Mouse (Mus musculus): ENCODE results near the gene Sval3. TPM values are rescaled to one million over a fixed set of nuclear protein-coding genes. Genes with fewer than 3 reads are reported as not detected.

Sval3 gene
- total RNA-seq (2014; rRNA removed; ENCODE audit: low replicate concordance) (not detected in 2 replicates), polyA plus RNA-seq (2015; fragmentation: Nextera tagmentation; extraction: Ambion mirVana) (not detected in 2 replicates)

DNA sequence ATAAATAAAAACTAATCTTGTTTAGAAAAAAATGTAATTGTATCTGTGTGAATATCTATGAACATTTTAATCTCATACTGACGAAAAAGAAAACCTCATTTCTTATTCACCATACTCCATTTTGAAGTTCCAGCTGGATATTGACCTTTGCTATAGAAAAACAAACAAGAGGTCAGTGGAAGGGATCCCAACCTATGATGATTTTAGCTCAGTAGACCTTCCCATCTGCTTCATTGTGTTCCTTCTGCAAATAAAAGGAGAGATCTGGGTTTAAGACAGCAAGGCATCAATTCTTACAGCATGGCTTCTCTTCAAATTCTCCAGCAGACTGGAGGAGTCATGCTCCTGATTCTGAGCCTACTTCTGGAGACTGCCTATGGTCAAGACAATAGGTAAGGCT, at the start of gene Sval3:
Gene Sval3, plus strand, starts transcription at position 301 of the 400 bp plus-strand sequence.
- Histone ChIP-seq H3K4me2 (ENCODE audit: low read depth, low read length) (no peak within 1 kb of the TSS), H3K9me3 (replicated peaks; ENCODE audit: control insufficient read depth, low read length) (no peaks in the 10 kb centered on the region), H3K4me1 (ENCODE audit: control insufficient read depth, insufficient read depth) (no peaks in the 10 kb centered on the region), H3K9ac (replicated peaks; ENCODE audit: low read depth, low read length) (no peak within 1 kb of the TSS), H3K27ac (ENCODE audit: low read depth) (no peak within 1 kb of the TSS), H3K27me3 (ENCODE audit: control insufficient read depth, insufficient read depth, low read length) (no peaks in the 10 kb centered on the region), H3K36me3 (replicated peaks; ENCODE audit: control insufficient read depth, insufficient read depth, low read length) (no peaks in the 10 kb centered on the region), H3K4me3 (ENCODE audit: low read depth, low read length) (no peak within 1 kb of the TSS)
- no peak for ATAC-seq (ENCODE audit: insufficient read depth, low read depth)
- WGBS: 53% methylated on average over 1 of the region's 1 CpGs
- DNase-seq (ENCODE audit: low spot score): no peak
- TF ChIP-seq CTCF (IDR thresholded peaks at IDR 0.05; ENCODE audit: low read depth): no peak
- no peak for TF ChIP-seq EP300 (IDR thresholded peaks at IDR 0.05; ENCODE audit: low read depth)

DNA sequence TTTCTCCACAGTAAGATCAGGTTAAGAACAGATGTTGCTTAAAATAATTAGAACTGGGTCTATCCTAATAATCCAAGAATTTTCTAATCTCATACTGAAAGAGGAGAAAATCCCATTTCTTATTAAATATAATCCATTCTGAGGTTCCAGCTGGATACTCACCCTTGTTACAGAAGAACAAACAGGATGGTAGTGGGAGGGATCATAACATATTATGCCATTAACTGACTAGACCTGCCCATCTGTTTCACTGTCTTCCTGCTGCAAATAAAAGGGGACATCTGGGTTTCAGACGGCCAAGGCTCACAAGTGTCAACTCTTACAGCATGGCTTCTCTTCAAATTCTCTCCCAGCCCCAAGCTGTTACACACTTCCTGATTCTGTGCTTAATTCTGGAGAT, 16.6 kb upstream of the Sval3 start, which contains the start of gene Sval1:
Gene Sval1, plus strand, starts transcription at position 301 of the 400 bp plus-strand sequence.
- Histone ChIP-seq H3K9ac (replicated peaks; ENCODE audit: low read depth, low read length) (no peak within 1 kb of the TSS), H3K4me2 (ENCODE audit: low read depth, low read length) (no peak within 1 kb of the TSS), H3K4me1 (ENCODE audit: control insufficient read depth, insufficient read depth) (no peaks in the 10 kb centered on the region), H3K4me3 (ENCODE audit: low read depth, low read length) (no peak within 1 kb of the TSS), H3K27ac (ENCODE audit: low read depth) (no peak within 1 kb of the TSS), H3K9me3 (replicated peaks; ENCODE audit: control insufficient read depth, low read length) (no peaks in the 10 kb centered on the region), H3K27me3 (ENCODE audit: control insufficient read depth, insufficient read depth, low read length) (no peaks in the 10 kb centered on the region), H3K36me3 (replicated peaks; ENCODE audit: control insufficient read depth, insufficient read depth, low read length) (no peaks in the 10 kb centered on the region)
- ATAC-seq (ENCODE audit: insufficient read depth, low read depth) (no peak), DNase-seq (ENCODE audit: low spot score) (no peak)
- TF ChIP-seq CTCF (IDR thresholded peaks at IDR 0.05; ENCODE audit: low read depth): no peak
- no peak for TF ChIP-seq EP300 (IDR thresholded peaks at IDR 0.05; ENCODE audit: low read depth)
- WGBS: 42% methylated on average over 1 of the region's 1 CpGs

Other genes with a start within 250 kb of the Sval3 start
- gene Olfr459, start 193.0 kb upstream of the Sval3 start, total RNA-seq (2014; rRNA removed; ENCODE audit: low replicate concordance): not detected in 2 replicates
- gene Olfr459, start 193.0 kb upstream of the Sval3 start, polyA plus RNA-seq (2015; fragmentation: Nextera tagmentation; extraction: Ambion mirVana): not detected in 2 replicates
- gene Pip, start 120.6 kb upstream of the Sval3 start, total RNA-seq (2014; rRNA removed; ENCODE audit: low replicate concordance): not detected in 2 replicates
- gene Pip, start 120.6 kb upstream of the Sval3 start, polyA plus RNA-seq (2015; fragmentation: Nextera tagmentation; extraction: Ambion mirVana): not detected in 2 replicates
- not detected in 2 replicates for gene Sval2, start 115.2 kb upstream of the Sval3 start, total RNA-seq (2014; rRNA removed; ENCODE audit: low replicate concordance)
- not detected in 2 replicates for gene Sval2, start 115.2 kb upstream of the Sval3 start, polyA plus RNA-seq (2015; fragmentation: Nextera tagmentation; extraction: Ambion mirVana)
- not detected in 2 replicates for gene Sval1, start 16.5 kb upstream of the Sval3 start, total RNA-seq (2014; rRNA removed; ENCODE audit: low replicate concordance)
- gene Sval1, start 16.5 kb upstream of the Sval3 start, polyA plus RNA-seq (2015; fragmentation: Nextera tagmentation; extraction: Ambion mirVana): not detected in 2 replicates
- gene Sva, start 70.3 kb downstream of the Sval3 start, total RNA-seq (2014; rRNA removed; ENCODE audit: low replicate concordance): not detected in 2 replicates
- gene Sva, start 70.3 kb downstream of the Sval3 start, polyA plus RNA-seq (2015; fragmentation: Nextera tagmentation; extraction: Ambion mirVana): not detected in 2 replicates
- not detected in 2 replicates for gene Tas2r139, start 172.8 kb downstream of the Sval3 start, total RNA-seq (2014; rRNA removed; ENCODE audit: low replicate concordance)
- not detected in 2 replicates for gene Tas2r139, start 172.8 kb downstream of the Sval3 start, polyA plus RNA-seq (2015; fragmentation: Nextera tagmentation; extraction: Ambion mirVana)
- not detected in 2 replicates for gene Tas2r144, start 247.2 kb downstream of the Sval3 start, total RNA-seq (2014; rRNA removed; ENCODE audit: low replicate concordance)
- not detected in 2 replicates for gene Tas2r144, start 247.2 kb downstream of the Sval3 start, polyA plus RNA-seq (2015; fragmentation: Nextera tagmentation; extraction: Ambion mirVana)